Mouse (Mus musculus) heart, embryonic 14.5 days (tissue): Measurements from ENCODE around the gene Rab30. TPM values are rescaled to one million over a fixed set of nuclear protein-coding genes. Genes with fewer than 3 reads are reported as not detected.

ENCODE experiments used
- ATAC-seq: fragments of 200-750 bp; cut with Nextera tagmentation; 2 replicates; pipeline ENCODE4 v1.8.0; 2017; ENCODE audit warnings: low read depth, moderate TSS enrichment; ENCODE audit not compliant: insufficient number of reproducible peaks, insufficient read depth, low FRiP score
- H3K27ac ChIP-seq, 2 experiments: fragments of 200-500 bp in 1 of 2; fragments of 300-500 bp in 1 of 2; sonication (generic) in 1 of 2; replicated peaks in 1 of 2; 2 replicates each; pipeline ENCODE4 v1.5.1; 2012 to 2014; ENCODE audit warnings: low read depth in 2 of 2, low read length in 2 of 2, control low read depth in 1 of 2, mild to moderate bottlenecking in 1 of 2, mixed read lengths in 1 of 2; ENCODE audit not compliant: control insufficient read depth in 1 of 2, insufficient read depth in 1 of 2
- H3K27me3 ChIP-seq: fragments of 300-500 bp; sonication (generic); 2 replicates; pipeline ENCODE4 v1.6.1; 2014; ENCODE audit warnings: mild to moderate bottlenecking, low read length, control low read depth; ENCODE audit not compliant: control insufficient read depth, insufficient read depth
- H3K36me3 ChIP-seq: fragments of 300-500 bp; sonication (generic); 2 replicates; pipeline ENCODE4 v1.6.1; 2014; ENCODE audit warnings: mild to moderate bottlenecking, control low read depth, low read length, mixed read lengths; ENCODE audit not compliant: control insufficient read depth, insufficient read depth
- H3K4me1 ChIP-seq, 2 experiments: fragments of 200-500 bp in 1 of 2; fragments of 300-500 bp in 1 of 2; sonication (generic) in 1 of 2; 2 replicates each; pipeline ENCODE4 v1.6.1; 2012 to 2014; ENCODE audit warnings: low read length in 2 of 2, control low read depth in 1 of 2, mixed read lengths in 1 of 2; ENCODE audit not compliant: control insufficient read depth in 2 of 2, insufficient read depth in 2 of 2
- H3K4me2 ChIP-seq: fragments of 300-500 bp; sonication (generic); 2 replicates; pipeline ENCODE4 v1.6.1; 2014; ENCODE audit warnings: mild to moderate bottlenecking, low read length
- H3K4me3 ChIP-seq, 2 experiments: fragments of 200-500 bp in 1 of 2; fragments of 300-500 bp in 1 of 2; sonication (generic) in 1 of 2; 2 replicates each; pipeline ENCODE4 v1.5.1; 2012 to 2014; ENCODE audit warnings: low read length in 2 of 2, mild to moderate bottlenecking in 2 of 2, control low read depth in 1 of 2, low read depth in 1 of 2, moderate library complexity in 1 of 2; ENCODE audit not compliant: control insufficient read depth in 1 of 2, insufficient read depth in 1 of 2
- H3K9ac ChIP-seq: fragments of 300-500 bp; sonication (generic); 2 replicates; pipeline ENCODE4 v1.6.1; 2014; ENCODE audit warnings: mild to moderate bottlenecking, low read length
- H3K9me3 ChIP-seq: fragments of 300-500 bp; sonication (generic); 2 replicates; pipeline ENCODE4 v1.6.1; 2016; ENCODE audit warnings: low read length, control low read depth; ENCODE audit not compliant: control insufficient read depth
- WGBS: fragments of 180-500 bp; shearing (Covaris S2); extraction: QIAGEN DNeasy Blood & Tissue Kit; methylation state at CpG from one replicate; pipeline ENCODE4 v1.1.7; 2014; 5-methylcytosine and 5-hydroxymethylcytosine counted together
- polyA plus RNA-seq: library from polyadenylated mRNA; unstranded; fragments of >200 nt; fragmentation: Nextera tagmentation; extraction: Ambion mirVana; gene quantifications from 2 replicates; pipeline ENCODE4 v1.2.1, GENCODE M21; 2014

The Rab30 gene
- polyA plus RNA-seq, 1 experiment from 2014 or later = 7.5 TPM

GRCm38 (mm10) chr7:92890211-92890610 is 148.8 kb downstream of the Rab30 start:
- peaks cover 4 to 6% of the 10 kb centered on the region in 2 experiments; a peak in 2 of 4 replicates for H3K4me1 ChIP-seq
- H3K9me3 ChIP-seq = no peaks in the 10 kb centered on the region
- H3K27me3 ChIP-seq = no peaks in the 10 kb centered on the region
- no peak overlapping the region for H3K4me3 ChIP-seq
- no peak for ATAC-seq
- H3K9ac ChIP-seq = no peak overlapping the region
- no peaks in the 10 kb centered on the region for H3K36me3 ChIP-seq
- WGBS = 38% methylated on average over 1 of the region's 1 CpGs
- no peak overlapping the region for H3K4me2 ChIP-seq
- 0 out of 4 replicates have a peak overlapping the region, but pooled peaks of 1 of the 2 experiments have one; percentile 28 for H3K27ac ChIP-seq

GRCm38 (mm10) chr7:92890618-92891230 is 149.3 kb downstream of the Rab30 start:
- H3K27me3 ChIP-seq = no peaks in the 10 kb centered on the region
- 37% methylated on average over 4 of the region's 4 CpGs for WGBS
- no peak overlapping the region for H3K4me2 ChIP-seq
- H3K27ac ChIP-seq = 0 out of 4 replicates have a peak overlapping the region, but pooled peaks of 1 of the 2 experiments have one; percentile 28
- H3K9ac ChIP-seq = no peak overlapping the region
- H3K4me1 ChIP-seq = peaks cover 4 to 6% of the 10 kb centered on the region in 2 experiments; a peak in 2 of 4 replicates
- no peak overlapping the region for H3K4me3 ChIP-seq
- H3K36me3 ChIP-seq = no peaks in the 10 kb centered on the region
- no peak for ATAC-seq
- H3K9me3 ChIP-seq = no peaks in the 10 kb centered on the region

GRCm38 (mm10) chr7:92893478-92893877 is 152.1 kb downstream of the Rab30 start:
- H3K27ac ChIP-seq = no peak overlapping the region
- WGBS = 43% methylated on average over 3 of the region's 3 CpGs
- H3K4me1 ChIP-seq = no peaks in the 10 kb centered on the region
- no peak overlapping the region for H3K4me2 ChIP-seq
- no peaks in the 10 kb centered on the region for H3K27me3 ChIP-seq
- no peak overlapping the region for H3K9ac ChIP-seq
- H3K4me3 ChIP-seq = no peak overlapping the region
- no peaks in the 10 kb centered on the region for H3K9me3 ChIP-seq
- ATAC-seq = no peak
- no peaks in the 10 kb centered on the region for H3K36me3 ChIP-seq

Other genes starting within 250 kb of the Rab30 start
- 56.7 and 59.9 TPM in 2 replicates for gene Ccdc90b, start 180.5 kb upstream of the Rab30 start, polyA plus RNA-seq
- gene Ankrd42, start 104.5 kb upstream of the Rab30 start, polyA plus RNA-seq = 2.6 and 3.2 TPM in 2 replicates
- 12.8 and 14.0 TPM in 2 replicates for gene Pcf11, start 71.7 kb upstream of the Rab30 start, polyA plus RNA-seq
- 9.0 and 9.4 TPM in 2 replicates for gene Ddias, start 132.6 kb downstream of the Rab30 start, polyA plus RNA-seq
- gene Prcp, start 132.9 kb downstream of the Rab30 start, polyA plus RNA-seq = 23.9 and 24.0 TPM in 2 replicates